Mouse (Mus musculus) layer of hippocampus, adult 11-12 months (tissue): ENCODE measurements at regions not wholly inside any gene's neighbourhood (a gene's known extent, or its start where the extent isn't known, plus 50 kb on each side); places are given as distances from the start of the nearest gene placed in this dataset.

ENCODE experiments used
- DNase-seq: peaks from one replicate; pipeline ENCODE4 v3.0.0; 2022; ENCODE audit warnings: low spot score

GRCm38 (mm10) chr10:23480474-23480873 lies 129.9 kb upstream of the Eya4 start:
- no peak for DNase-seq

GRCm38 (mm10) chr10:23478902-23479301 lies 128.3 kb upstream of the Eya4 start:
- no peak for DNase-seq

- peak; percentile 49 for DNase-seq
Measured at GRCm38 (mm10) chr10:23477104-23477503, 126.5 kb upstream of the Eya4 start.

GRCm38 (mm10) chr10:23450997-23451396 lies 100.4 kb upstream of the Eya4 start:
- no peak for DNase-seq

- DNase-seq: no peak
Measured at GRCm38 (mm10) chr10:23450647-23450979, 100.0 kb upstream of the Eya4 start.

GRCm38 (mm10) chr10:23449860-23450646 lies 99.5 kb upstream of the Eya4 start:
- no peak for DNase-seq

- DNase-seq: no peak
Measured at GRCm38 (mm10) chr10:23448976-23449859, 98.6 kb upstream of the Eya4 start.

- no peak for DNase-seq
Measured at GRCm38 (mm10) chr10:23430376-23430775, 79.8 kb upstream of the Eya4 start.

- peak; percentile 36 for DNase-seq
Measured at GRCm38 (mm10) chr10:23413794-23414518, 63.4 kb upstream of the Eya4 start.

GRCm38 (mm10) chr10:23403351-23403938 lies 52.9 kb upstream of the Eya4 start:
- peak; percentile 6 for DNase-seq
